Mouse (Mus musculus): ENCODE data around the gene St6galnac5.

- no peak for TF ChIP-seq POLR2A (IDR thresholded peaks at IDR 0.05; ENCODE audit: low read depth, low read length)
- no peak for TF ChIP-seq CTCF (IDR thresholded peaks at IDR 0.05; ENCODE audit: extremely low read depth, insufficient read depth, insufficient read length, insufficient replicate concordance)
These were observed 75.0 kb downstream of the St6galnac5 start for GRCm38 (mm10) chr3:152907087-152907486.

Measured in spleen, adult 2 months (tissue).